Mouse (Mus musculus) colon, adult 2 months (tissue): ENCODE results near the gene Gm10309. TPM values are rescaled to one million over a fixed set of nuclear protein-coding genes. Genes with fewer than 3 reads are reported as not detected.

Source experiments
- polyA plus RNA-seq: library from polyadenylated mRNA; depleted of rRNA; stranded (reverse); fragments of >200 nt; gene quantifications from 2 replicates; pipeline ENCODE4 v1.2.3, GENCODE M21; 2012; rRNA removed

The Gm10309 gene
- polyA plus RNA-seq: 0.05 TPM in 1 of 2 replicates, not detected in the other

DNA sequence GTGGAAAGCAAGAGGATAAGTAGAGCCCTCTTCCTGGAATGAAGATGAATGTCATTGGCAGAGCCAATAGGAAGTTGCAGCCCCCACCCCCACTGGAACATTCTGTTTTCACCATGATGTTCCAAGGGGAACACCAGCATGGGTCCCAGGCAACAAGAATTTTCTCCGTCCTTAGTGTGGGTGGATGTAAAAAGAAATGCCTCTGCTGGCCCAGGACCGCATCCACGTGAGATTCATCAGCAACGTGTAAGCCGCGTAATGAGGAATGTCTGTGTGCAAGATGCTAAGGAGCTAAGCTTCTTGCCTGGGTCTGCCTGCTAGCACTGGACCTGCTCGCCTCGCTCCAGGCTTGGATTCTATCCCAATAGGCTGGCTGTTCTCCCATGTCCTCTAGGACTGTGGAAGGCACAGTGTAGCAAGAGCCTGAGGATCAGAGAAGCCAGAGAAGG, at the start of gene Gm10309:
TSS of gene Gm10309 (minus strand) at position 50 of the 449 bp plus-strand sequence.

Other genes starting within 250 kb of the Gm10309 start
- gene Epas1, start 248.5 kb upstream of the Gm10309 start, polyA plus RNA-seq: 47.9 and 55.3 TPM in 2 replicates